Mouse (Mus musculus) midbrain, embryonic 13.5 days (tissue): ENCODE results near the gene Gna12. TPM values are rescaled to one million over a fixed set of nuclear protein-coding genes. Genes with fewer than 3 reads are reported as not detected.

Source experiments
- ATAC-seq: fragments of 200-750 bp; cut with Nextera tagmentation; 2 replicates; pipeline ENCODE4 v1.8.0; 2017; ENCODE audit warnings: mild to moderate bottlenecking, moderate TSS enrichment, moderate library complexity
- H3K27ac ChIP-seq: fragments of 300-500 bp; sonication (generic); 2 replicates; pipeline ENCODE4 v1.5.1; 2015; ENCODE audit warnings: inconsistent platforms, mild to moderate bottlenecking, moderate library complexity
- H3K27me3 ChIP-seq: fragments of 300-500 bp; sonication (generic); 2 replicates; pipeline ENCODE4 v1.6.1; 2015; ENCODE audit warnings: mild to moderate bottlenecking, inconsistent platforms
- H3K36me3 ChIP-seq: fragments of 300-500 bp; sonication (generic); 2 replicates; pipeline ENCODE4 v1.6.1; 2015; ENCODE audit warnings: mild to moderate bottlenecking, inconsistent platforms
- H3K4me1 ChIP-seq: fragments of 300-500 bp; sonication (generic); replicated peaks from 2 replicates; pipeline ENCODE4 v1.6.1; 2015; ENCODE audit warnings: inconsistent platforms
- H3K4me2 ChIP-seq: fragments of 300-500 bp; sonication (generic); replicated peaks from 2 replicates; pipeline ENCODE4 v1.6.1; 2015; ENCODE audit warnings: moderate library complexity, mild to moderate bottlenecking, inconsistent platforms
- H3K4me3 ChIP-seq: fragments of 300-500 bp; sonication (generic); replicated peaks from 2 replicates; pipeline ENCODE4 v1.5.1; 2015; ENCODE audit warnings: mild to moderate bottlenecking, inconsistent platforms
- H3K9ac ChIP-seq: fragments of 300-500 bp; sonication (generic); replicated peaks from 2 replicates; pipeline ENCODE4 v1.6.1; 2015; ENCODE audit warnings: mild to moderate bottlenecking, inconsistent platforms
- H3K9me3 ChIP-seq: fragments of 300-500 bp; sonication (generic); 2 replicates; pipeline ENCODE4 v1.6.1; 2016; ENCODE audit warnings: mild to moderate bottlenecking, inconsistent platforms
- WGBS: fragments of 180-500 bp; shearing (Covaris S2); methylation state at CpG from one replicate; pipeline ENCODE4 v1.1.7; 2015; 5-methylcytosine and 5-hydroxymethylcytosine counted together
- polyA plus RNA-seq: library from polyadenylated mRNA; unstranded; fragments of >200 nt; fragmentation: Nextera tagmentation; extraction: Ambion mirVana; gene quantifications from 2 replicates; pipeline ENCODE4 v1.2.1, GENCODE M21; 2015

Gene Gna12
- polyA plus RNA-seq, 1 experiment from 2014 or later, result 12.0 TPM

- no peak overlapping the region for H3K4me3 ChIP-seq
- 33% methylated on average over 9 of the region's 9 CpGs for WGBS
- no peaks in the 10 kb centered on the region for H3K9me3 ChIP-seq
- ATAC-seq, result peak; percentile 79
- H3K4me2 ChIP-seq, result no peak overlapping the region
- peak overlapping the region; percentile 77 for H3K27ac ChIP-seq
- peaks cover 61% of the 10 kb centered on the region for H3K4me1 ChIP-seq
- H3K36me3 ChIP-seq, result peaks cover 3% of the 10 kb centered on the region; the same call in 1 of the 2 replicates
- H3K27me3 ChIP-seq, result no peaks in the 10 kb centered on the region
- no peak overlapping the region for H3K9ac ChIP-seq
These were observed 39.0 kb downstream of the Gna12 start for GRCm38 (mm10) chr5:140790937-140791877.

- Histone ChIP-seq H3K9me3 (no peaks in the 10 kb centered on the region), H3K27me3 (no peaks in the 10 kb centered on the region), H3K27ac (peak overlapping the region; percentile 77), H3K9ac (no peak overlapping the region), H3K36me3 (peaks cover 7% of the 10 kb centered on the region), H3K4me1 (peaks cover 63% of the 10 kb centered on the region), H3K4me2 (no peak overlapping the region), H3K4me3 (no peak overlapping the region)
- 70% methylated on average over 2 of the region's 2 CpGs for WGBS
- no peak for ATAC-seq
These were observed 39.8 kb downstream of the Gna12 start for GRCm38 (mm10) chr5:140790392-140790791.

GRCm38 (mm10) chr5:140789561-140789960, 40.7 kb downstream of the Gna12 start:
- Histone ChIP-seq H3K27ac (no peak overlapping the region; the same call in 1 of the 2 replicates), H3K4me1 (peaks cover 55% of the 10 kb centered on the region), H3K4me2 (no peak overlapping the region), H3K9ac (no peak overlapping the region), H3K9me3 (no peaks in the 10 kb centered on the region), H3K27me3 (no peaks in the 10 kb centered on the region), H3K36me3 (peaks cover 15% of the 10 kb centered on the region), H3K4me3 (no peak overlapping the region)
- ATAC-seq, result no peak

- H3K36me3 ChIP-seq, result peaks cover 55% of the 10 kb centered on the region
- no peak overlapping the region for H3K27ac ChIP-seq
- H3K4me2 ChIP-seq, result no peak overlapping the region
- peaks cover 21% of the 10 kb centered on the region for H3K4me1 ChIP-seq
- WGBS, result 95% methylated on average over 13 of the region's 13 CpGs
- H3K9me3 ChIP-seq, result no peaks in the 10 kb centered on the region
- no peaks in the 10 kb centered on the region for H3K27me3 ChIP-seq
- H3K9ac ChIP-seq, result no peak overlapping the region
- ATAC-seq, result no peak
- no peak overlapping the region for H3K4me3 ChIP-seq
These were observed 44.9 kb downstream of the Gna12 start for GRCm38 (mm10) chr5:140785240-140785872.

- ATAC-seq, result no peak
- H3K36me3 ChIP-seq, result peaks cover 60% of the 10 kb centered on the region
- H3K9me3 ChIP-seq, result no peaks in the 10 kb centered on the region
- H3K4me2 ChIP-seq, result no peak overlapping the region
- WGBS, result 90% methylated on average over 6 of the region's 6 CpGs
- no peak overlapping the region for H3K4me3 ChIP-seq
- no peaks in the 10 kb centered on the region for H3K27me3 ChIP-seq
- peaks cover 12% of the 10 kb centered on the region for H3K4me1 ChIP-seq
- no peak overlapping the region for H3K27ac ChIP-seq
- no peak overlapping the region for H3K9ac ChIP-seq
These were observed 45.9 kb downstream of the Gna12 start for GRCm38 (mm10) chr5:140784288-140784687.

- no peak overlapping the region for H3K9ac ChIP-seq
- no peak overlapping the region for H3K4me3 ChIP-seq
- H3K4me2 ChIP-seq, result no peak overlapping the region
- ATAC-seq, result no peak
- peaks cover 65% of the 10 kb centered on the region for H3K36me3 ChIP-seq
- no peaks in the 10 kb centered on the region for H3K9me3 ChIP-seq
- 90% methylated on average over 4 of the region's 4 CpGs for WGBS
- H3K27ac ChIP-seq, result no peak overlapping the region
- H3K4me1 ChIP-seq, result 0 out of 2 replicates have a peak, but pooled peaks cover 8% of the 10 kb centered on the region
- no peaks in the 10 kb centered on the region for H3K27me3 ChIP-seq
These were observed 46.7 kb downstream of the Gna12 start for GRCm38 (mm10) chr5:140783577-140783976.

- no peak overlapping the region for H3K4me2 ChIP-seq
- H3K36me3 ChIP-seq, result peaks cover 79% of the 10 kb centered on the region
These were observed 48.2 kb downstream of the Gna12 start for GRCm38 (mm10) chr5:140781886-140782572.

GRCm38 (mm10) chr5:140781122-140781521, 49.1 kb downstream of the Gna12 start:
- no peak for ATAC-seq
- peaks cover 76% of the 10 kb centered on the region for H3K36me3 ChIP-seq
- WGBS, result 93% methylated on average over 5 of the region's 5 CpGs
- no peak overlapping the region for H3K27ac ChIP-seq
- no peak overlapping the region for H3K4me2 ChIP-seq
- no peak overlapping the region for H3K4me3 ChIP-seq
- no peak overlapping the region for H3K9ac ChIP-seq
- H3K4me1 ChIP-seq, result 0 out of 2 replicates have a peak, but pooled peaks cover 4% of the 10 kb centered on the region
- H3K27me3 ChIP-seq, result no peaks in the 10 kb centered on the region
- H3K9me3 ChIP-seq, result no peaks in the 10 kb centered on the region

More at GRCm38 (mm10) chr5:140781886-140782572, 48.2 kb downstream of the Gna12 start:
- ATAC-seq, result no peak
- H3K27ac ChIP-seq, result no peak overlapping the region
- 92% methylated on average over 8 of the region's 8 CpGs for WGBS
- H3K4me3 ChIP-seq, result no peak overlapping the region
- H3K9ac ChIP-seq, result no peak overlapping the region
- no peaks in the 10 kb centered on the region for H3K9me3 ChIP-seq
- H3K27me3 ChIP-seq, result no peaks in the 10 kb centered on the region
- H3K4me1 ChIP-seq, result 0 out of 2 replicates have a peak, but pooled peaks cover 8% of the 10 kb centered on the region

GRCm38 (mm10) chr5:140776968-140777367, 53.3 kb downstream of the Gna12 start:
- 89% methylated on average over 9 of the region's 9 CpGs for WGBS
- H3K9ac ChIP-seq, result no peak overlapping the region
- no peak overlapping the region for H3K4me3 ChIP-seq
- H3K4me2 ChIP-seq, result no peak overlapping the region
- no peaks in the 10 kb centered on the region for H3K9me3 ChIP-seq
- H3K4me1 ChIP-seq, result peaks cover 7% of the 10 kb centered on the region
- ATAC-seq, result no peak
- no peaks in the 10 kb centered on the region for H3K27me3 ChIP-seq
- H3K27ac ChIP-seq, result no peak overlapping the region
- peaks cover 41% of the 10 kb centered on the region for H3K36me3 ChIP-seq

- Histone ChIP-seq H3K9me3 (no peaks in the 10 kb centered on the region), H3K27ac (no peak overlapping the region), H3K36me3 (peaks cover 24% of the 10 kb centered on the region), H3K4me1 (peaks cover 16% of the 10 kb centered on the region), H3K4me2 (no peak overlapping the region), H3K9ac (no peak overlapping the region), H3K27me3 (no peaks in the 10 kb centered on the region), H3K4me3 (no peak overlapping the region)
- no peak for ATAC-seq
- WGBS, result 96% methylated on average over 4 of the region's 4 CpGs
These were observed 55.1 kb downstream of the Gna12 start for GRCm38 (mm10) chr5:140775111-140775510.

- WGBS, result 76% methylated on average over 7 of the region's 7 CpGs
- H3K27ac ChIP-seq, result peak overlapping the region; percentile 75
- peaks cover 43% of the 10 kb centered on the region for H3K4me1 ChIP-seq
- H3K9ac ChIP-seq, result no peak overlapping the region
- 0 out of 2 replicates have a peak, but pooled peaks cover 3% of the 10 kb centered on the region for H3K36me3 ChIP-seq
- no peak for ATAC-seq
- no peak overlapping the region for H3K4me3 ChIP-seq
- H3K9me3 ChIP-seq, result no peaks in the 10 kb centered on the region
- H3K27me3 ChIP-seq, result no peaks in the 10 kb centered on the region
- no peak overlapping the region for H3K4me2 ChIP-seq
These were observed 58.1 kb downstream of the Gna12 start for GRCm38 (mm10) chr5:140772158-140772557.

GRCm38 (mm10) chr5:140771612-140772011, 58.6 kb downstream of the Gna12 start:
- Histone ChIP-seq H3K36me3 (0 out of 2 replicates have a peak, but pooled peaks cover 3% of the 10 kb centered on the region), H3K4me2 (no peak overlapping the region), H3K4me3 (no peak overlapping the region), H3K9ac (no peak overlapping the region), H3K9me3 (no peaks in the 10 kb centered on the region), H3K4me1 (peaks cover 43% of the 10 kb centered on the region), H3K27me3 (no peaks in the 10 kb centered on the region), H3K27ac (peak overlapping the region; percentile 75)
- ATAC-seq, result no peak
- WGBS, result 51% methylated on average over 6 of the region's 6 CpGs
